Mouse (Mus musculus): ENCODE results near the gene Bank1. TPM values are rescaled to one million over a fixed set of nuclear protein-coding genes. Genes with fewer than 3 reads are reported as not detected.
"Not testable (repeated sequence)": the region's sequence is repeated elsewhere in the genome, so short reads cannot be mapped to it uniquely, and the experiment has no call there.

The Bank1 gene
- total and polyA plus RNA-seq, 2 experiments from 2014 or later: 0.38 to 0.39 TPM

GRCm38 (mm10) chr3:136341911-136342310, 16.0 kb upstream of the Bank1 start:
- H3K36me3 ChIP-seq (ENCODE audit: insufficient read depth): no peaks in the 10 kb centered on the region
- no peak overlapping the region for H3K4me2 ChIP-seq (ENCODE audit: low read depth)
- H3K9ac ChIP-seq: no peak overlapping the region
- no peaks in the 10 kb centered on the region for H3K4me1 ChIP-seq (ENCODE audit: insufficient read depth)
- no peak for DNase-seq
- H3K4me3 ChIP-seq (ENCODE audit: low read depth, low read length): no peak overlapping the region
- no peak for ATAC-seq
- no peak overlapping the region for H3K27ac ChIP-seq (ENCODE audit: low read depth, low read length)
- no peak for TF ChIP-seq CTCF (IDR thresholded peaks at IDR 0.05; ENCODE audit: low read depth)
- WGBS: 86% methylated on average over 2 of the region's 2 CpGs
- H3K27me3 ChIP-seq (ENCODE audit: insufficient read depth, low read length): no peaks in the 10 kb centered on the region
- no peaks in the 10 kb centered on the region for H3K9me3 ChIP-seq (ENCODE audit: low read length)

- Histone ChIP-seq H3K27ac (ENCODE audit: low read depth, low read length) (no peak overlapping the region), H3K4me2 (ENCODE audit: low read depth) (no peak overlapping the region), H3K4me1 (ENCODE audit: insufficient read depth) (no peaks in the 10 kb centered on the region), H3K27me3 (ENCODE audit: insufficient read depth, low read length) (no peaks in the 10 kb centered on the region), H3K9me3 (ENCODE audit: low read length) (no peaks in the 10 kb centered on the region), H3K4me3 (ENCODE audit: low read depth, low read length) (no peak overlapping the region), H3K9ac (no peak overlapping the region), H3K36me3 (ENCODE audit: insufficient read depth) (no peaks in the 10 kb centered on the region)
- ATAC-seq (no peak), DNase-seq (no peak)
- TF ChIP-seq CTCF (IDR thresholded peaks at IDR 0.05; ENCODE audit: low read depth): no peak
- 86% methylated on average over 2 of the region's 2 CpGs for WGBS
These were observed 14.0 kb upstream of the Bank1 start for GRCm38 (mm10) chr3:136339896-136340295.

- H3K4me3 ChIP-seq (ENCODE audit: low read depth, low read length): no peak overlapping the region
- H3K9ac ChIP-seq: no peak overlapping the region
- no peak for ATAC-seq
- H3K4me2 ChIP-seq (ENCODE audit: low read depth): no peak overlapping the region
- H3K36me3 ChIP-seq (ENCODE audit: insufficient read depth): no peaks in the 10 kb centered on the region
- no peaks in the 10 kb centered on the region for H3K4me1 ChIP-seq (ENCODE audit: insufficient read depth)
- H3K27me3 ChIP-seq (ENCODE audit: insufficient read depth, low read length): no peaks in the 10 kb centered on the region
- TF ChIP-seq CTCF (IDR thresholded peaks at IDR 0.05; ENCODE audit: low read depth): no peak
- 84% methylated on average over 2 of the region's 2 CpGs for WGBS
- DNase-seq: no peak
- H3K9me3 ChIP-seq (ENCODE audit: low read length): no peaks in the 10 kb centered on the region
- H3K27ac ChIP-seq (ENCODE audit: low read depth, low read length): no peak overlapping the region
These were observed 5.3 kb upstream of the Bank1 start for GRCm38 (mm10) chr3:136331135-136331534.

- Histone ChIP-seq H3K27me3 (ENCODE audit: insufficient read depth, low read length) (no peaks in the 10 kb centered on the region), H3K4me1 (ENCODE audit: insufficient read depth) (no peaks in the 10 kb centered on the region), H3K36me3 (ENCODE audit: insufficient read depth) (no peaks in the 10 kb centered on the region), H3K4me2 (ENCODE audit: low read depth) (no peak overlapping the region), H3K9ac (no peak overlapping the region), H3K4me3 (ENCODE audit: low read depth, low read length) (no peak overlapping the region), H3K27ac (ENCODE audit: low read depth, low read length) (no peak overlapping the region), H3K9me3 (ENCODE audit: low read length) (no peaks in the 10 kb centered on the region)
- ATAC-seq: no peak
- TF ChIP-seq CTCF (IDR thresholded peaks at IDR 0.05; ENCODE audit: low read depth): no peak
- DNase-seq: no peak
These were observed 4.2 kb upstream of the Bank1 start for GRCm38 (mm10) chr3:136330043-136330442.

DNA sequence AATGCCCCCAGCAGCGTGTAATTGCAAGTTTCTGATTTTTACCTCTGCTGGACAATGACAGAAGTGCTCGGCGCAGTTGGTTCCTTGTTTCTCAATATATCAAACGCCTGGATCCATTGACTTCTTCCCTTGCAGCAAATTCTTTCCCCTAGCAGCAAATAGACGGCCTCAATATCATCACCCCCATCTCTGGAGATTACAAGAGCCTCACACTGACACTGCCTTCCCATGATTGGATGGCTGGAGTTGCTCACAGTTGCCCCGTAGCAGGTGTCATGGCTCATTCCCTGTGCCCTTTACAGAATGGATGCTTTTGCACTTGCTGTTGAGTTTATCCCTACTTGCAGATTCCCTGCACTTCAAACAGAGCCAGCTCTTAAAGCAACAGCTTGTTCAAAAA, 3.3 kb upstream of the Bank1 start:
- Histone ChIP-seq H3K4me2 (ENCODE audit: low read depth) (no peak overlapping the region), H3K27ac (ENCODE audit: low read depth, low read length) (no peak overlapping the region), H3K9me3 (ENCODE audit: low read length) (no peaks in the 10 kb centered on the region), H3K27me3 (ENCODE audit: insufficient read depth, low read length) (no peaks in the 10 kb centered on the region), H3K9ac (no peak overlapping the region), H3K36me3 (ENCODE audit: insufficient read depth) (no peaks in the 10 kb centered on the region), H3K4me3 (ENCODE audit: low read depth, low read length) (no peak overlapping the region), H3K4me1 (ENCODE audit: insufficient read depth) (no peaks in the 10 kb centered on the region)
- WGBS: 49% methylated on average over 6 of the region's 6 CpGs
- TF ChIP-seq CTCF (IDR thresholded peaks at IDR 0.05; ENCODE audit: low read depth): no peak
- DNase-seq: no peak
- ATAC-seq: no peak

- H3K27ac ChIP-seq (ENCODE audit: low read depth, low read length); H3K27me3 ChIP-seq (ENCODE audit: insufficient read depth, low read length); DNase-seq; H3K9ac ChIP-seq; H3K4me1 ChIP-seq (ENCODE audit: insufficient read depth); H3K36me3 ChIP-seq (ENCODE audit: insufficient read depth); H3K4me2 ChIP-seq (ENCODE audit: low read depth); H3K9me3 ChIP-seq (ENCODE audit: low read length); H3K4me3 ChIP-seq (ENCODE audit: low read depth, low read length); ATAC-seq: not testable (repeated sequence)
- 96% methylated on average over 6 of the region's 6 CpGs for WGBS
These were observed 1.1 kb downstream of the Bank1 start for GRCm38 (mm10) chr3:136324716-136325115.

GRCm38 (mm10) chr3:136321936-136322335, 3.9 kb downstream of the Bank1 start:
- DNase-seq: no peak
- H3K4me2 ChIP-seq (ENCODE audit: low read depth): no peak overlapping the region
- no peak for ATAC-seq
- H3K36me3 ChIP-seq (ENCODE audit: insufficient read depth): no peaks in the 10 kb centered on the region
- no peak overlapping the region for H3K27ac ChIP-seq (ENCODE audit: low read depth, low read length)
- H3K4me1 ChIP-seq (ENCODE audit: insufficient read depth): no peaks in the 10 kb centered on the region
- no peaks in the 10 kb centered on the region for H3K27me3 ChIP-seq (ENCODE audit: insufficient read depth, low read length)
- H3K9ac ChIP-seq: no peak overlapping the region
- H3K4me3 ChIP-seq (ENCODE audit: low read depth, low read length): no peak overlapping the region
- WGBS: 96% methylated on average over 3 of the region's 3 CpGs
- no peaks in the 10 kb centered on the region for H3K9me3 ChIP-seq (ENCODE audit: low read length)
- TF ChIP-seq CTCF (IDR thresholded peaks at IDR 0.05; ENCODE audit: low read depth): no peak

DNA sequence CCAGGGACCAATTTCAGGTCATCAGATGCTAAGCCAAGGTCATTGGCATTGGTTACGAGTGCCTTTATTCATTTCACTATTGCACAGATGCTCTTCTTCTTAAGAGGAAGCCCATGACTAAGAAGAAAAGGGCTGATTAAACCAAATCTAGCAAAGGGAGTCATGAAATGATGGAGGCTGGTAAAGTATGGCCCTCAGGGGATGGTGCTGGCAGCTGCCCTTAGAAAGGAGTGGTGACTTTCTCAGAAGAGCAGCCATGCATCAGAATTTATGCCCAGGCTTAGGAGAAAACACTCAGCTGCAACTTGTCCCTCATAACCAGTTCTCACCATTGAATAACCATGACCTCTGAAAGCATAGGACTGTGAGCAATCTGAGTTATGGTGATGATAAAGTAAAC, 17.4 kb downstream of the Bank1 start:
- no peak overlapping the region for H3K4me2 ChIP-seq (ENCODE audit: low read depth)
- H3K36me3 ChIP-seq (ENCODE audit: insufficient read depth): no peaks in the 10 kb centered on the region
- H3K27me3 ChIP-seq (ENCODE audit: insufficient read depth, low read length): no peaks in the 10 kb centered on the region
- no peaks in the 10 kb centered on the region for H3K9me3 ChIP-seq (ENCODE audit: low read length)
- 0 out of 2 replicates have a peak, but pooled peaks cover 3% of the 10 kb centered on the region for H3K4me1 ChIP-seq (ENCODE audit: insufficient read depth)
- no peak overlapping the region for H3K27ac ChIP-seq (ENCODE audit: low read depth, low read length)
- no peak for DNase-seq
- no peak for TF ChIP-seq CTCF (IDR thresholded peaks at IDR 0.05; ENCODE audit: low read depth)
- H3K9ac ChIP-seq: no peak overlapping the region
- WGBS: 93% methylated on average over 1 of the region's 1 CpGs
- no peak for ATAC-seq
- H3K4me3 ChIP-seq (ENCODE audit: low read depth, low read length): no peak overlapping the region

All from forebrain, postnatal 0 days (tissue).